Mouse (Mus musculus): ENCODE data around the gene Wbp1l.
A peak's percentile ranks its signal among the peaks of the same experiment; 100 is the strongest.

Gene Wbp1l

DNA sequence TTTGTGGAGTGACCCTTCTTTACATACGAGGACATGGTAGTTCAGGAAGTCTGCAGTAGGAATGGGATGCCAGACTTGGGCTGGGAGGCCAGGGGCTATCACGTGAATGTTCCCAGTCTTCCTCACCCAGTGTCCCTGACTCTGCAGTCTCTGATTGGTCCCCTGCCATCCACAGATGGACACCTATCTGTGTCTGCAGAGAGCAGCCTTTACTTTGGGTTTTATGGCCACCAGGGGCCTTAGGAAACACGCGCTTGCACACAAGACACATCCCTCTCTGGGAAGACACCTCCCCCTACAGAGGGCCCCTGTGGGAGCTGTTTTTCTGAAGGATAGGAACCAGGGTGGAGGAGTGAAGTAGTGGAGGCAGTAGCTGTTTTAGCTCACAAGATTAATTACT is 62.6 kb downstream of the Wbp1l start:
- no peak for DNase-seq

DNA sequence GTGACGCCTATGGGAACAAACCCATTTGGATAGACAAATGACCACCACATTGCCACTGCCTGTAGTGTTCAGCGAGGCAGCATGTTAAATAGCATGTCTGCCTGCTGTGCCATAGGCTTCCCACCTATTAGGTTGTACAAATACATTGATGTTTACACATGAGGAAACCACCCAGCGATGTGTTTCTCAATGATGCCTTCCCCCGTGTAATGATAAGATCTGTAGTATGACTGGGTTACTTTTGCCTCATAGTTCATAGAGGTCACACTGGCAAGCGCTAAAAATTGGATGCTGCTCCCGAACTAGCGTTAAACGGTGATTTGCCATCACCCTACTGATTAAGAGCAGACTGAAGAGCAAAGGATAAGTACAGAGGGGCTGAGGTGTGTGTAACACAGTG is 63.3 kb downstream of the Wbp1l start:
- DNase-seq: no peak

DNA sequence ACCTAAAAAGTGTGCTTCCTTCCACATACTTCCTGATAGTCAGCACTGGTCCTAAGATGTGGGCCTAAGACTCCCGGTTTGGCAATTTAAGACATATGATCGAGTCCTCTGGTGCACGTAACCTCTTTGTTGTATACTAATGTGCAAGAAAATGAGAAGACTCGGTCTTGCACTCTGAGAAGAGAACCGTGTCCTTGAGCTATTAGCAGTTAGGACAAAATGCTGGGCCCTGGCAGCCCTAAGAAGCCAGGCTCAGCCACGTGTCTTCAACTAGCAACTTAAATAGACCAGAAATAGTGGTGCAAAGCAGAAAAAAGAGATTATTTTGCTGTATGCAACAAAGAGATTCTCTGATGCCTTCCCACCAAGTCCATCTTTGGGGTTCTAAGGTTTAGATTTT is 63.9 kb downstream of the Wbp1l start:
- DNase-seq: no peak

DNA sequence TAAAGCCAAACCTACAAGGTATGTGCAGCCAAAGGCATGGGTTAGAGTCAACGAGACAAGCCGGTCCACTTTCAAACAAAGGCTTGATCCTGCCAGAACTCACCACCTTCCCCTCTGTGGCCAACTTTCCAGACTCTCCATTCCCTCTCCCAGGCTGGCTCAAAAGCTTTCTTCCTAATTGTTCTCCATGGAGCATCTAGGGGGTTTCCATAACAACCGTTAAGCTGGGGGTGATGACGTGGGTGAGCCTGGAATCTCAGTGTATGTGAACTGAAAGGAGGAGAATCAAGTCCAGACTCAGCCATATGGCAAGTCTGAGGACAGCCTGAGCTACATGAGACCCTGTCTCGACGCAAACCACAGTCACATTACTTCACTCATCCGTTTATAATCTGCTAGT is 66.6 kb downstream of the Wbp1l start:
- DNase-seq: no peak

DNA sequence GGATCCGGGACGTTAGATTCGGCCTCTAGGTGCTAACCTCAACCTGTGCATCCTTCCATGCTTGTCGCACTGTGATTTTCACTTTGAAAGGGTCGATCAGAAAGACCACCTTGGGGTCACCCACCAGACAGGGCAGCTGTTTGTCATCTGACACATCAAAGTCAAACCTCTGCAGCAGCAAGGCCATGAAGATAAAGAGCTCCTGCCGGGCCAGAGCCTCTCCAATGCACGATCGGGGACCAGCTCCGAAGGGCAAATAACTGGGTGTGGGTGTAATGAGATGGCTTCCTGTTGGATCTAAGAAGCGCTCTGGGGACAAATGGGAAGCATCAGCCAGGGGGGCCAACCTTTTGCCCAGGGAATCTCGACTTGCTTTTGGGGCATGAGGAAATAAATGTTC is 68.4 kb downstream of the Wbp1l start:
- no peak for DNase-seq

DNA sequence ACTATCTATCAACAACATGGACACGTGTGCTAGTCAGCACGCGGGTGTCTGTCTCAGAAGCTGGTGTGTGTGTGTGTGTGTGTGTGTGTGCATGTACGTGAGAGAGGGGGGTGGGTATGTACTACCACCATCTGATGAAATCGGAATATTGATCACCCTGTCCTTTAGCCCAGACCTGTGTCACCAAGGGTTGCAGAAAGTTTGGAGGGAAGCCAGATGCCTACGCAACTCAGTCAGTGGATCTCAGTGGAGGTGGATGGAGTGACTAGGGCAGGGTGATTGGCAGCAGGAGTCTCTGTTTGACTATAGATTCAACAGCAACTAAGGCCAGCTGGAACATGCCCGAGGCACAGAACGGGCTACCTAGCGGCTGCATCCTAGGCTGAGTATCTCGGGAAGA is 69.4 kb downstream of the Wbp1l start:
- DNase-seq: no peak

DNA sequence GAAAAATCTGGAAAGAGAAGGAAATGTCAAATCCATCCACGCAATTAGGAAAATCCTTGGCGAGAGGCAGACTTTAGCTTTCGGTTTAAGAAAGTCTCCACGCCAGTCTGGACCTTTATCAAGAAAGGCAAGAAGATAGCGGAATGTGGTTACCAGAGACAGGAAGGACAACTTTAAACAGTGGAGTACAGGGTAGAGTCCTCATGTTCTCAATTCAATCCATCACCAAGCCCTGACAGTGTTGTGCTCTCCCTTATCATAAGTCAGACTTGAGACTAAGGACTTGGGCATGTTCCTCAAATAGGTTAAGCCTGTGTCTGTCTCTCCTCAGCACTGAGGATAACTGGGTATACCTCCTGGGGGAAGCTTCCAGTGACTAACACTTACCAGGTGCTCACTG is 70.9 kb downstream of the Wbp1l start:
- no peak for DNase-seq

DNA sequence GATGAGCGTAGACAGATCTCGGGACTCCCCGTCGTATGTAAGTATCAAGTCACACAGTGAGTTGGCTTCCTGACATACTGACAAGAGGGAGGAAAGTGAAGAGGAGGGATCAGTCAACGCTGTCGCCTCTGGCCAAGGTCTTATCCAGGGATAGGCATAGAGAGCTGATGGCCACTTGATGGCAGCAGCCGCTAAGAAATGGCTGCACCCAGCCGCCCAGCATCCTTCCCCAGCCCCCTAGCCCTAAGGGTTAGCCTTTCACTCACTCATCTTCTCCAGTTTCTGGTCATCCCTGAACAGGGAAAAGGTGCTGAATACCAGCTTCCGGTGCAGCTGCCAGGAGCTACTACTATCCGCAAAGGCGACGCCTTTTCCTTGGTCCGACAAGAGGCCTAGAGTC is 71.8 kb downstream of the Wbp1l start:
- peak; percentile 73 for DNase-seq

DNA sequence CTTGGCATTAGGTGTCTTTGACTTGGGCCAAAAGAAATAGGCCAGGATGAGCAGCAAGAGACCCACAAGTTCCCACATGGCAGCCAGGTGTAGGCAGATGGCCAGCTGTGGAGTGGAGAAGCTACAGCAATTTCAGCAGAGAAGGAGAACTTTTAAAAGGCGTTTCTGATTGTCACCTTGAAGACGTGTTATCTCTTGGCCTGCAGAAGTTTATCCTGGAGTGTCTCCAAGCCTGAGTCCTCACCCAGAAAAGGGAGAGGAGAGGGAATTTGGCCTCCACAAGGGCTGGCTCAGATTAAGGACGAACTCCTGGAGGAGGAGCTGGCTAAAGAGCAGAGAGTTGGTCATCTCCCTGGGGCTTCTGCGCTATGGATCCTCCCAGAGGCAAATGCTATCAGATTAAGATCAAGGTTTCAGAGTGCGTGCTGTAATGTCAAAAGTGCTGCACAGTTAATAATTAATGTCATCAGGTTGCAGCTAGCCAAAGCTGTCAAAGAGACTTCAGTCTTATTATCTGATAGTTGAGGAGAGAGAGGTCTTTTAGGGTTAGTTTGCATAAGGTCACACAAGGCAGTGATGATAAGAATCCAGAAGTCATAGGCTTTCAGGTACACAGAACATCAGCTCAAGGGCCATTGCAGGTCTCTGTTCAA is 74.0 kb downstream of the Wbp1l start, which contains the start of gene Cyp17a1:
TSS of gene Cyp17a1 (minus strand) at position 407 of the 653 bp plus-strand sequence.
- no peak for DNase-seq

DNA sequence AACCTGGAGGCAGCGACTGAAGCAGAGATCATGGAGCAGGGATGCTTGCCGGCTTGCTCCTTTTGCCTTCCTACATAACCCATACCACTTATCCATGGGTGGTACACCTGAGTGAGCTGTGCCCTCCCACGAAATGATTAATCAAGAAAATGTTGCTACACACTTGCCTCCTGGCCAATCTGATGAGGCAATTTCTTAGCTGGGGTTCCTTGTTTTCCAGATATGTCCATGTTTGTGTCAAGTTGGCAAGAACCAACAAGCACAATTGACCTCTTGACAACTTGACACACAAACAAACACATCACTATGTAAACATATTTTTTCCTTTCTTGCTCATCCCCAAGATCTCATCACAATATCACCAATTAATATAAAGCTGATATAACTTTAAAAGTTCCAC is 76.8 kb downstream of the Wbp1l start:
- DNase-seq: no peak

DNA sequence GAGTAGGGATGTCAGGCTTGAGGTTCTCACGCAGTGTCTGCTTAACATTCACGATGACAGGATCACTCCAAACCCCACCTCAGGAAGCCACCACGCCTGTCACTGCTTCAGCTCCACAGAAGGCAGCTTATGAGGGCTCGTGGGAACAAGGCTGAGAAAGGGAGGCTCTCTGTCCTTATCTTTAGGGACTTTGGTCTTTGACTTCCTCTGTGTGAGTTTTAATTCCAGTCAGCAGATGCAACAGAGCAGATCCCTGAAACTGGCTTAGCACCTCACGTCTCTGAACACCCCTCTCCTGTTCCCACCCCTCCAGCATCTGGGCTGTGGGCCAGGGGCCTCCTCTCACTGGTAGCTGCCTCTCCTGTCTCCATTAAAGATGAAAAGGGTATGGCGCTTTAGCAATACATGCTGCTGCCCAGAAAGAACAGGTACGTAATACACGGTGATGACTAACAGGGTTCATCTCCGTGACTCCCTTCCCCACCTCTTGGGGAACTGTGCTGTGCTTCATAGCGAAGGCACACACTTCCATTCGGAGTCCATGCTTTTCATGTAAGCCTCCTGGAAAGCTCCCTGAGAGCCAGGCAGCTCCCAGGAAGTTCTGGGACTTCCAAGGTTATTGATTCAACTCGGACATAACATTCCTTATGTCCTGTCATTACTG is 81.0 kb downstream of the Wbp1l start:
- no peak for DNase-seq

DNA sequence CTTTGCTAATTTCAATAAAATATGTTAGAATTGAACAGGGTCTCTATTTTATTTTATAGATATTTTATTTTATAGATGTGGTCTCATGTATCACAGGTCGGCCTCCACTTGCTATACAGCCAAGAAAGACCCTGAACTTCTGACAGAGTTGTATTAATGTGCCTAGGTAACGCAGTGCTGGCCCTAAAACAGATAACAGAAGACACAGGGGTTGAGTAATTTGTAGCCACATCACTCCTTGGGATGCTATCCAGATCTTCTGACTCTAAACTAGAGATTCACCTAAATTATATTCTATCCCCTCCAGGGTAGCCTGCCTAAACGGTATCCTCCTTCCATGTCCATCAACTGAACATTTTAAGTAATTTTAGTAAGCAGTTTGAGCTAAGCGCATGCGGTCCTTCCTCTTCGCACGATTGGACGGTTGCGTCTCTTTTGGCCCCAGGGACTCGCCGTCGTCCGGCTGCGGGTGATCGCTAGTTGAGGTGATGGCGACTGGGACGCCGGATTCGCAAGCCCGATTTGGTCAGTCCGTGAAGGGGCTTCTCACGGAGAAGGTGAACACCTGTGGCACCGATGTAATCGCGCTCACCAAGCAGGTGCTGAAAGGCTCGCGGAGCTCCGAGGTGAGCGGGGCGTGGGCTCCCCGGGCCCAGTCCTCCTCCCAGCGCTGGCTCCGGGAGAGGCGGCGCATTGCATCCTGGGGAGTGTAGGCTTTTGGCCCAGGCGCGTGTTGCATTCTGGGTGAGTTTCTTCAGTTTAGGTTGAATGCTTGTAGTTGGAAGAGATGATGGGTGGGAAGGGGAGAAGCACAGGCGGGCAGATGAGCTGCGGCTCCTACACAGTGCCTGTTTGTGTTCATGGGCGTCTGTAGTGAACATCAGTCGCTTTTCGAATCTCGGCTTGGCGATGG is 90.8 kb downstream of the Wbp1l start, which contains the start of gene Borcs7:
TSS of gene Borcs7 (plus strand) at position 447 of the 913 bp plus-strand sequence.
- peak; percentile 91 for DNase-seq

DNA sequence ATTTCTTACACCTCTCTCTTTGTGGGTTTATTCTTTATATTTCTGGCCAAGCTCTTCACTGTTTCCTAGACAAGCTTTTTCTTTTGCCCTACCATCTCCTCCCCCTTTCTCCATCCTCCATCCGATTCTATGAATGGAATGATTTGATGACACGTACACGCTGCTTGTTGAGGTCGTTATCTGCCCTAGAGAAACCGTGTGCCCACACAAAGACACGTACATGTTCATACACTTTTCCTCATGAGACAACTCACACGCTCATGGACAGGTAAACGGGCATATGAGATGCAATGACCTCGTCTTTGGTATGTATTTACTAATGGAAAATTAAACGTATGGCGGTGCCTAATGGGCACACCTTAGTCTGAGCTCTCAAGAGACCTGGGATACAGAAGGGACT is 91.5 kb downstream of the Wbp1l start:
- no peak for DNase-seq

DNA sequence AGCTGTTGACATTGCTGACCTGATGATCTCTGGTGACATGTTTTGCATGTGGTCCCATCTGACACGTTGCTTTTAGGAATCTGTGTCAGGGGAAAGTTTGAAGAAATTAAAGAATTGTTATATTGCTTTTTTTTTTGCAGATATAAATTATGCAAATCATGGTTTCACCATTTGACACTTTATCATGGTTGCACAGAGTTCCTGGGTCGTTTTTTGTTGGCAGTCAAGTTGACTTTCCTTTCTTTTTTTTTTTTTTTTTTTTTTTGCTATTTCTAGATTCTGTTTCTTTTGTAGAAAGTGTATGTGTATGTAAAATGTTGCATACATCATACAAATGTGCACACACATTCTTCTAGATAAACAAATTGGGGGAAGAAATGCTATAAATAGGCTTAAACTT is 92.2 kb downstream of the Wbp1l start:
- no peak for DNase-seq

DNA sequence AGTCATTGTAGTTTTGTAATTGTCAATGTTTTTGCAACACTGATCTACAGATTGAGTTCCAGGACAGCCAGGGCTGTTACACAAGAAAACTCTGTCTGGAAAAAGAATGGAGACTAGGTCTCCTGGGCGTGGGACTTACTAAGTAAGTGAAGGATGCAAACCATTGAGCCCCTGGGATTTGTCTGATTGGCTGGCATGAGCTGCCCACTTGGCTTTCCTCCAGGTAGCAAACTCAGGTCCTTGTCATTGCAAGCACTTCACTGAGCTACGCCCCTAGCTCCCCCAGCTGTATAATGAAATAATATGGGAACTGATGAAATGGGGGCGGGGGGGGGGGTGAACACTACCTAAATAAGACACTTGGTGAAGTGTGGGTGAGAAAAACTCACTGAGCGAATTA is 94.3 kb downstream of the Wbp1l start:
- no peak for DNase-seq

DNA sequence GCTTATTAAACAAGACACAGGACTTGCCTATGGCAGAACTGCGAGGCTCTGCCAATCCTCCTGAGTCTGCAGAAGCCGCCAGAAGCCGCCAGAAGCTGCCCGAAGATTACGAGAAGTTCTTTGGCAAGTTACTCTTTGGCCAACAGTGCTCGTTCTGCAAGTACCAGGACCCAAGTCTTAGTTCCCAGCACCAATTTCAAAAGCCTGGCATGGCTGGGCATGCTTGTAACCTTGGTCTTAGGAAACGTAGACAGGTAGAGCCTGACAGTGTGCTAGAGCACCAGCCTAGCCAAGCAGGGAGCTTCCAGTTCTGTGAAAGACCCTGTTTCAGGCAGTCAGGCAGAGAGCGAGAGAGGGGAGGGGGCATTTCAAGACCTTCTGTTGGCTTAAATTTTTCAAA is 97.6 kb downstream of the Wbp1l start:
- no peak for DNase-seq

DNA sequence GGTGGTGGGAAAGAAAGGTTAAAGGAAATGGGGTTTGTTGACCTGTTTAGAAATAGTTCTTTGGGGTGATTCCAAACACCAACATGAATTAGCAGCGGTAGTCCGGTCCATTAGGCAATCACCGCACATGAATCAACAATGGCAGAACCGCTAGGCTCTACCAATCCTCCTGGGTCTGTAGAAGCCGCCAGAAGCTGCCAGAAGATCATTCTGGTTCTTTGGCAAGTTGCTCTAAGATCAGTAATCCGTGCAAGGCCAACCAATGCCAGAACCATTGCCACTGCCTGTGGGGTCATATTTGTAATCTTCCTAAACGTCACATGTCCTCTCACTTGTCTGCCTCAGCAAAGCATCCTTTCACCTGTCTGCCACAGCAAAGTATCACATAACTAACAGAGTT is 98.1 kb downstream of the Wbp1l start:
- no peak for DNase-seq

DNA sequence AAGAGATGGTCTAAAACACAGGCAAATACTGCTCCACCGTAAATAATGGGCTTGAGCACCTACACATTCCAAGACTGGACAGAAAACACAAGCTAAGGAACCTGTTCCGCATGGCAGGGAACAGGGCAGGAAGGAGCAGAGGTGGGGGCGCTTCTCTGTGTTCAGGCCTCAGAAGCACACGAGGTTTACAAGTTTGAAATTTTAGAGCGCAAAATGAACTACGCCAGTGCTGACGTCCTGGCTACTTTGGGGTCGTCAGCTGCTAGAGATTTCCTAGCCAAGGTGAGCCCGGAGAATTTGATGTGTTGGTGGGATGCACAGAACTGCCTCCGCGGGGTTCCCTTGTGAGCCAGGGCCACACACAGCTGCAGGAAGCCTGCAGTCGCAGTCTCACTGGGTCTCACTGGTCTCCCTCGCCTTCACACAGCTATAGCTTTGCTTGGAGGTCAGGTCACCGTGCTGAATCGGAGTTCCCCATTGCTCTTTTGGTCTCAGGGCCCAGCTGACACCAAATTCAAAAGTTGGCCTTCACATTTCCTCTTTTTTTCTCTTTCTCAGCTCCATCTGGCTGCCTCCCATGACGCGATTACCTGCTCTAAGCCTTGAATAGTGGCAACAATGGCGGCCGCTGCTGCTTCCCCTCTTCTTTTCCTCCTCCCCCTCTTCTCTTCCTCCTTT is 99.1 kb downstream of the Wbp1l start:
- no peak for DNase-seq

DNA sequence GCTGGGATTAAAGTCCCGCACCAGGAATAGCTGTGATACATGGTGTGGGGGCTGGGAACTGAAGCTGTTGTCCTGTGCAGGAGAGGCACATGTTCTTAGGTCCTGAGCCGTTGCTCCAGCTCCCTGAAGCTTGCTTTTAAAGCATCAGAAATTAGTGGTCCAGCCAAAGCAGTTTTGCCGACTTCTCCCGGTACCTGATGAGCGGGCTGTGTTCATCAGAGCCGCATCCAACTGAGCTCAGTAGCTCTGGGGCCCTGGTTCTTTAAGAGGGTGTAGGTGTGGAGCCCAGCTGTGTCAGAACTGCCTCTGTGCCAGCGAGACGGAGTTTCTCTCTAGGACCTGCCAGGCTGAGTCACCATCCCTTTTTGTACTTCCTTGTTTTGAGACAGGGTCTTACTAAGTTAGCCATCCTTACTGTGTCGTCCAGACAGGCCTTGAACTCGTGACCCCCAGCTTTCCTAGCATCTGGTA is 100.2 kb downstream of the Wbp1l start:
- DNase-seq: no peak

DNA sequence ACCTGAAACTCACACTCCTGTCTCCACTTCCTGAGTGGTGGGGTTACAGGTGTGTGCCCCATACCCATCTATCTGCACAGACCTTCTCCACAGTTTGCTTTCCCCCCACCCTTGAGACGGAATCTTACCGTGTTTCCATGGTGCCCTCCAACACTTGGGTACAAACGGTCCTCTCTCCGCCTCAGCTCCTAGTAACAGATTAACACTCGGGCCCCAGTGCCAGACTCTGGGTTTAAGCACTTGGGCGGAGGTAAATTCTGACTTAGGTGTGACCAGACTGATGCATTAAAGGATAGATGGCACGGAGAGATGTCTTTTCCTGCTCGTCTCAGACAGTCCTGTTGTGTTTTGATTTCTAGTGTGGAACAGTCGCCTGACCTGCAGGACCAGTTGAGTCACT is 102.3 kb downstream of the Wbp1l start:
- DNase-seq: no peak

DNA sequence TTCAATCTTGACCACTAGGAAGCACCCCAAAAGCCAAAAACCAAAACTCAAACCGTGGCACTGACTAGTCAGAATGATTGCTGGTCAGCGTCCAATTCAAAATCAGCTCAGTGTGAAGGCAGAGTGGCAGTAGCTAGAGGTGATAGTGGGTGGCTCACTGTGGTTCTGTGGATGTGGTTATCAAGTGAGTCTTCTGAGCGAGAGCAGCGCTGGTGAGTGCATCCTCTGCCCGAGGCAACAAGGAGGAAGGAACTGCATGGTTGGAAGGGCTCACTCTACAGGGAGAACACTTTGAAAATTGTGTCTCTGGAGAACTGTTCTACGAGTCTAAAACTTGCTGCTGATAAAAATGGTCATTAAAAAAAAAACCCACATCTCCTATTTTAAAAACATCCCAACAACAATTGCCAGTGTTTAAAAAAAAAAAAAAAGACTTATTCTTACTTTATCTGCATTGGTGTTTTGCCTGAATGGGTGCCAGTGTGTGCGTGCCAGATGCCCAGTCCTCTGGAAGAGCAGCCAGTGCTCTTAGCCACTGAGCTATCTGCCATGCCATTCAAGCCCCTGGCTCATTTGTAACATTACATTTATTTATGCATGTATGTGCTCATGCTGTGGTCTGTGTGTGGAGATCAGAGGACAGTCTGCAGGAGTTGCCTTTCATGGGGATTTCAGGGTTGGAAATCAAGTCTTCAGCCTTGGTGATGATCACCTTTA is 107.1 kb downstream of the Wbp1l start:
- no peak for DNase-seq

DNA sequence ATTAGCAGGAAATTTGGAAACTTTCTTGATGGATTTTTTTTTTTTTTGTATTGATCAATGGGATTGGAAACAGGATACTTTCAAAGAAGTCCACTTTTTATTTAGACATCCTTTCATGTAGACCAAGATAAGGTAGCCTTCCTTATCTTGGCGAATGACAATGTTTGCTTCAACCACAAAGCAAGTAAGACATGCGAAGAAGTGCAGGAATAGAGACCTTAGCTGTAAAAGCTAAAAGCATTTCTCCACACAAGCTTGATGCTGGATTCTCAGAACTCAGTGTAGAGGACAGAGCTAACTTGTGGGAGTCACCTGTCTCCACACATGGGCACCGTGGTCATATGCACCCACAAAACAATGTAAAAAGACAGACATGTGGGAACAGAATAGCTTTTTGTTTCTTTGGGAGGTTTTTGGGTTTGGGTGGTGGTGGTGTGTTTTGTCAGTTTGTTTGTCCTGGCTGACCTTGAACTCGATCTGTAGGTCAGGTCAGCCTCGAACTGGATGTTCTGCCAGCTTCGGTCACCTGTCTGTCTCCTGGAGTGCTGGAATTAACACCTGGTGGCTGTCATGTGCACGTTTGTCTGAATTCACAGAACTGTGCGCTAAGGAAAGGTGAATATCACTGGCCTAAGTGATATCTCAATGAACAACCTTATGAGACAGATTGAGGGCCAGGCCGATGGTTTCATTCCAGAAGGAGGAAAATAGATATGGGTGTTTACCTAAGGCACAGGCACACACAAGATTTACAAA is 107.8 kb downstream of the Wbp1l start:
- no peak for DNase-seq
